Mouse (Mus musculus) myocyte (in vitro differentiated cells): Measurements from ENCODE around the gene Epc2.

ENCODE experiments used
- CEBPB ChIP-seq: IDR thresholded peaks from 2 replicates; pipeline ENCODE4 v1.6.1; 2011; ENCODE audit warnings: mild to moderate bottlenecking, moderate library complexity; ENCODE audit not compliant: poor library complexity, insufficient read depth, severe bottlenecking
- E2F4 ChIP-seq: IDR thresholded peaks from one replicate; pipeline ENCODE4 v1.6.1; 2011; ENCODE audit warnings: mild to moderate bottlenecking, control low read depth, moderate library complexity; ENCODE audit not compliant: insufficient read depth
- MAX ChIP-seq: IDR thresholded peaks from one replicate; pipeline ENCODE4 v1.6.1; 2011; ENCODE audit warnings: low read depth, mild to moderate bottlenecking, control low read depth
- MYOD1 ChIP-seq, 3 experiments: IDR thresholded peaks; one replicate each; pipeline ENCODE4 v1.6.1; 2011; ENCODE audit warnings: control low read depth in 2 of 3, low read depth in 2 of 3, mild to moderate bottlenecking in 2 of 3, moderate library complexity in 1 of 3; ENCODE audit not compliant: insufficient read length in 2 of 3, control insufficient read depth in 1 of 3
- MYOG ChIP-seq, 3 experiments: IDR thresholded peaks; one replicate each; pipeline ENCODE4 v1.6.1; 2011; ENCODE audit warnings: control low read depth in 2 of 3, low read depth in 2 of 3, mild to moderate bottlenecking in 2 of 3; ENCODE audit not compliant: insufficient read length in 2 of 3, control insufficient read depth in 1 of 3, insufficient read depth in 1 of 3
- POLR2A ChIP-seq: IDR thresholded peaks from one replicate; pipeline ENCODE4 v1.6.1; 2011; ENCODE audit warnings: low read depth, mild to moderate bottlenecking, control low read depth, moderate library complexity; ENCODE audit not compliant: insufficient read length
- POLR2AphosphoS2 ChIP-seq: IDR thresholded peaks from one replicate; pipeline ENCODE4 v1.6.1; 2011; ENCODE audit warnings: low read depth, control low read depth; ENCODE audit not compliant: insufficient read length
- REST ChIP-seq: IDR thresholded peaks from one replicate; pipeline ENCODE4 v1.6.1; 2011; ENCODE audit warnings: mild to moderate bottlenecking, control low read depth, moderate library complexity; ENCODE audit not compliant: insufficient read depth, insufficient read length
- TCF12 ChIP-seq: IDR thresholded peaks from one replicate; pipeline ENCODE4 v1.6.1; 2011; ENCODE audit warnings: mild to moderate bottlenecking, control low read depth; ENCODE audit not compliant: poor library complexity, insufficient read depth, severe bottlenecking
- USF1 ChIP-seq: IDR thresholded peaks from one replicate; pipeline ENCODE4 v1.6.1; 2011; ENCODE audit warnings: low read depth, mild to moderate bottlenecking, control low read depth, moderate library complexity

DNA sequence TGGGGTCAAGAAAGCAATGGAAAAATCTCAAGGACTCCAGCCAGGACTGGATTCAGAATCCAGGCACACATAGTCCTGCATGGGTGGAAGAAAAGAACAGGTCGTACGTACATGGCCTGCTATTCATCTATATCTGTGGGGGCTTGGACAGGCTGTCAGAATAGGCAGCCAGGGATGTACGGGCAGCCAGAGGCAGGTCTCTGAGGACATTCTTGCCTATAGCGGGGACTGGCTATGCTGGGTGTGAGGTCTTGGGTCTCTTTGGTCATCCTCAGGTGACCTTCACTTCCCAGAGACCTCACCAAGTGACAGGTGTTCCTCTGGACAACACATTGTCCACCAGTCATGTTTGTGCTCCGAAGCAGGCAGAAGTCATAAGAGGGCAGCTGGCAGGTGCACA, 131.3 kb downstream of the Epc2 start:
- TF ChIP-seq POLR2A (no peak), USF1 (no peak), CEBPB (no peak), MYOG (IDR thresholded peaks at IDR 0.05; ENCODE audit: control insufficient read depth in 1 of 3, insufficient read depth in 1 of 3, insufficient read length in 2 of 3, low read depth in 2 of 3) (no peak), TCF12 (no peak), E2F4 (no peak), MYOD1 (IDR thresholded peaks at IDR 0.05; ENCODE audit: control insufficient read depth in 1 of 3, insufficient read length in 2 of 3, low read depth in 2 of 3) (peak in 1 of 3 experiments; percentile 31), MAX (no peak), POLR2AphosphoS2 (no peak), REST (no peak)
